Comparison of ENCODE assay signal across 7 mouse cellular contexts in the genomic region with DNA sequence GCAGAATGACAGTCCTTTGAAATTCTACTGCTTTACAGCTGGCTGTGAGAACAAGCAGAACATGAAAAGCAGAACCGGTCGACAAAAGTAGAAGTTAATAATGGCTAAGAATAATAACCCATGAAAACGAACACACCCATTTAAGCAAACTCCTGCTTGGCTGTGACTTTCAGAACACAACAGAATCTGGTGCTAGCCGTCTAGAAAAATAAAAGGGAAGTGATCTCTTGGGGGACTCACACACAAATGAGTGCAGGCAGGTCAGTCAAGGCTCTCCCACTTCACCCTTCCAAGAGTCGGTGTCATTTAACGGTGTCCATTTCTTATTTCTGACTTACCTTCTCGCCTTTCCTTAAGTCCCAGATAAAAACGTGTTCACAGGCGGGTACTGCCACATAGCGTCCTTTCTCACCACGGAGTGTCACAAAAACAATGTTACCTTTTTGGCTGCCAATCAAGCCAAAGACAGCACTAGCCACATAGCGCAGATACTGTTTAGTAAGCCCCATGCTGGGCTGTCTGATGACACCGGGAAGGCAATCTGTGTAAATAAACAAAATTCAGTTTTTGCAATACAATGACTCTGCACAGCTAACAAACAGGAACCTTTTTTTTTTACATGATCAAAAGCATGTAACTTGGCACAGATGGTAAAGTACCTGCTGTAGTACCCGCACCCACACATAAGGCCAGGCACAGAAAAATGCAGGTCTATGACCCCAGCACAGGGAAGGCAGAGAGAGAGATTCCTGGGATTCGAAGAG. TPM values are rescaled to one million over a fixed set of nuclear protein-coding genes. Genes with fewer than 3 reads are reported as not detected.
DNase-seq lines count a peak whose midpoint lies in the region; ATAC-seq and TF ChIP-seq lines count a peak whose summit lies in the region.

No protein-coding gene starts in this region.

- H3K4me2 ChIP-seq in neural tube, embryonic 11.5 days (ENCODE audit: low read depth): peak overlapping the region; percentile 71; the same call in 1 of the 2 replicates
- peak overlapping the region; percentile 85 for H3K4me2 ChIP-seq in forebrain, embryonic 14.5 days (ENCODE audit: low read length)
- peak overlapping the region; percentile 86 for H3K4me2 ChIP-seq in liver, embryonic 13.5 days
- H3K4me2 ChIP-seq in stomach, postnatal 0 days (replicated peaks; ENCODE audit: low read depth): peak overlapping the region; percentile 92

- 89% methylated on average over 15 of the region's 15 CpGs for WGBS in neural tube, embryonic 11.5 days
- 88% methylated on average over 15 of the region's 15 CpGs for WGBS in forebrain, embryonic 14.5 days
- 75% methylated on average over 15 of the region's 15 CpGs for WGBS in liver, embryonic 13.5 days (ENCODE audit: insufficient replicate concordance)
- WGBS in stomach, postnatal 0 days: 67% methylated on average over 15 of the region's 15 CpGs

- H3K27ac ChIP-seq in neural tube, embryonic 11.5 days (ENCODE audit: low read depth, low read length): no peak overlapping the region
- no peak overlapping the region for H3K27ac ChIP-seq in forebrain, embryonic 14.5 days (ENCODE audit: low read depth, low read length)
- no peak overlapping the region for H3K27ac ChIP-seq in liver, embryonic 13.5 days
- no peak overlapping the region for H3K27ac ChIP-seq in stomach, postnatal 0 days (replicated peaks)

- intact Hi-C loops in gastrocnemius, postnatal 14 days (cut with DNase I; ENCODE audit: low total_unique reads): no loop called here

- no peak for DNase-seq in neural tube, embryonic 11.5 days (ENCODE audit: low spot score)
- no peak for DNase-seq in neural tube, embryonic 10.5 days (ENCODE audit: extremely low spot score, low spot score)
- no peak for DNase-seq in forebrain, embryonic 14.5 days (ENCODE audit: low spot score)
- DNase-seq in liver, embryonic 13.5 days: no peak
- DNase-seq in stomach, postnatal 0 days (ENCODE audit: low spot score): no peak
- no peak for DNase-seq in testis, postnatal 14 days (ENCODE audit: low spot score)
- no peak for DNase-seq in gastrocnemius, postnatal 14 days

- no peak for TF ChIP-seq CTCF in stomach, postnatal 0 days (IDR thresholded peaks at IDR 0.05; ENCODE audit: low read depth)

- H3K36me3 ChIP-seq in neural tube, embryonic 11.5 days (ENCODE audit: control insufficient read depth, insufficient read depth, low read length): peaks cover 5% of the 10 kb centered on the region
- peaks cover 39% of the 10 kb centered on the region for H3K36me3 ChIP-seq in forebrain, embryonic 14.5 days (ENCODE audit: control insufficient read depth, insufficient read depth, low read length)
- peaks cover 40% of the 10 kb centered on the region for H3K36me3 ChIP-seq in liver, embryonic 13.5 days
- peaks cover 13% of the 10 kb centered on the region for H3K36me3 ChIP-seq in stomach, postnatal 0 days (ENCODE audit: control insufficient read depth, insufficient read depth, low read length)

- no peaks in the 10 kb centered on the region for H3K9me3 ChIP-seq in neural tube, embryonic 11.5 days (ENCODE audit: control insufficient read depth, low read length)
- no peaks in the 10 kb centered on the region for H3K9me3 ChIP-seq in forebrain, embryonic 14.5 days (replicated peaks; ENCODE audit: control insufficient read depth, low read length)
- H3K9me3 ChIP-seq in liver, embryonic 13.5 days (replicated peaks): no peaks in the 10 kb centered on the region
- H3K9me3 ChIP-seq in stomach, postnatal 0 days (ENCODE audit: control insufficient read depth, low read length): no peaks in the 10 kb centered on the region

- H3K4me3 ChIP-seq in neural tube, embryonic 11.5 days (ENCODE audit: low read depth, low read length): peak overlapping the region; percentile 76; the same call in 1 of the 2 replicates
- H3K4me3 ChIP-seq in forebrain, embryonic 14.5 days (ENCODE audit: low read depth, low read length): peak overlapping the region; percentile 84
- peak overlapping the region; percentile 88 for H3K4me3 ChIP-seq in liver, embryonic 13.5 days (replicated peaks)
- H3K4me3 ChIP-seq in stomach, postnatal 0 days (ENCODE audit: low read depth, low read length): no peak overlapping the region

- H3K9ac ChIP-seq in neural tube, embryonic 11.5 days (ENCODE audit: low read length): no peak overlapping the region
- peak overlapping the region; percentile 86 for H3K9ac ChIP-seq in forebrain, embryonic 14.5 days (ENCODE audit: low read length)
- peak overlapping the region; percentile 91 for H3K9ac ChIP-seq in liver, embryonic 13.5 days
- no peak overlapping the region for H3K9ac ChIP-seq in stomach, postnatal 0 days (ENCODE audit: low read length)

- TF ChIP-seq EP300 in stomach, postnatal 0 days (optimal IDR thresholded peaks at IDR 0.05): no peak

- H3K27me3 ChIP-seq in neural tube, embryonic 11.5 days (ENCODE audit: control insufficient read depth, insufficient read depth, low read length): no peaks in the 10 kb centered on the region
- no peaks in the 10 kb centered on the region for H3K27me3 ChIP-seq in forebrain, embryonic 14.5 days (replicated peaks; ENCODE audit: control insufficient read depth, insufficient read depth, low read length)
- no peaks in the 10 kb centered on the region for H3K27me3 ChIP-seq in liver, embryonic 13.5 days
- H3K27me3 ChIP-seq in stomach, postnatal 0 days (ENCODE audit: control insufficient read depth, insufficient read depth, low read length): no peaks in the 10 kb centered on the region

- H3K4me1 ChIP-seq in neural tube, embryonic 11.5 days (ENCODE audit: control insufficient read depth, insufficient read depth, low read length): peaks cover 3% of the 10 kb centered on the region; the same call in 1 of the 2 replicates
- H3K4me1 ChIP-seq in forebrain, embryonic 14.5 days (ENCODE audit: control insufficient read depth, insufficient read depth, low read length): peaks cover 7% of the 10 kb centered on the region; the same call in 1 of the 2 replicates
- peaks cover 48% of the 10 kb centered on the region for H3K4me1 ChIP-seq in liver, embryonic 13.5 days (replicated peaks)
- H3K4me1 ChIP-seq in stomach, postnatal 0 days (replicated peaks; ENCODE audit: control insufficient read depth, insufficient read depth): no peaks in the 10 kb centered on the region

- no peak for ATAC-seq in neural tube, embryonic 11.5 days (ENCODE audit: insufficient read depth, low FRiP score, low TSS enrichment)
- ATAC-seq in forebrain, embryonic 14.5 days: no peak
- ATAC-seq in liver, embryonic 13.5 days (ENCODE audit: low read depth): no peak
- ATAC-seq in stomach, postnatal 0 days (ENCODE audit: low FRiP score, low TSS enrichment): no peak

RNA-seq across cellular contexts. Expression of a gene that starts 1.3 kb away (rescaled TPM):
- 47.3 and 47.9 TPM in 2 replicates for polyA plus RNA-seq in neural tube, embryonic 11.5 days (2014; fragmentation: Nextera tagmentation; extraction: Ambion mirVana)
- 46.6 and 51.3 TPM in 2 replicates for polyA plus RNA-seq in forebrain, embryonic 14.5 days (2014; fragmentation: Nextera tagmentation; extraction: Ambion mirVana)
- polyA plus RNA-seq in liver, embryonic 13.5 days (2015; fragmentation: Nextera tagmentation; extraction: Ambion mirVana): 18.5 and 21.1 TPM in 2 replicates
- polyA plus RNA-seq in stomach, postnatal 0 days (2015; fragmentation: Nextera tagmentation; extraction: Ambion mirVana): 16.7 and 17.3 TPM in 2 replicates
- 1 to 10 TPM; 5.6 to 5.9 TPM for total RNA-seq in gastrocnemius, postnatal 14 days (2021)

RNA-seq across cellular contexts. Expression of a gene that starts 1.3 kb away (rescaled TPM):
- 57.5 and 60.4 TPM in 2 replicates for polyA plus RNA-seq in neural tube, embryonic 11.5 days (2014; fragmentation: Nextera tagmentation; extraction: Ambion mirVana)
- polyA plus RNA-seq in forebrain, embryonic 14.5 days (2014; fragmentation: Nextera tagmentation; extraction: Ambion mirVana): 43.7 and 43.8 TPM in 2 replicates
- polyA plus RNA-seq in liver, embryonic 13.5 days (2015; fragmentation: Nextera tagmentation; extraction: Ambion mirVana): 35.2 and 40.3 TPM in 2 replicates
- 16.2 and 16.3 TPM in 2 replicates for polyA plus RNA-seq in stomach, postnatal 0 days (2015; fragmentation: Nextera tagmentation; extraction: Ambion mirVana)
- total RNA-seq in gastrocnemius, postnatal 14 days (2021): 10 to 100 TPM in 1 of 2 experiments, 1 to 10 TPM in 1; 9.2 to 12.2 TPM

Comparison
In these comparisons a context has a peak if more than half of its experiments do, and no peak if none do; other contexts are left out.
1. H3K9ac ChIP-seq: peak in forebrain, embryonic 14.5 days (single experiment) and liver, embryonic 13.5 days (single experiment); none in neural tube, embryonic 11.5 days (single experiment) and stomach, postnatal 0 days (single experiment).
2. Peak in every context shown above with its lines, with median percentiles within 50 percentile points of each other: H3K4me2 ChIP-seq.